Mouse (Mus musculus) MEL (cell line): ENCODE data around the gene Gm45808. TPM values are rescaled to one million over a fixed set of nuclear protein-coding genes. Genes with fewer than 3 reads are reported as not detected.

Source experiments
- DNase-seq: peaks from one replicate; pipeline ENCODE4 v3.0.0; 2011; ENCODE audit warnings: low read depth, low spot score
- H3K27ac ChIP-seq: 2 replicates; pipeline ENCODE4 v1.5.1; 2012; ENCODE audit warnings: low read depth, mild to moderate bottlenecking, control low read depth, low read length, moderate library complexity; ENCODE audit not compliant: control insufficient read depth
- H3K27me3 ChIP-seq, 2 experiments: fragments of 150-350 bp in 1 of 2; sonication (generic) in 1 of 2; 2 replicates each; pipeline ENCODE4 v1.6.1; 2012; ENCODE audit warnings: low read length in 2 of 2, mild to moderate bottlenecking in 2 of 2, improper control_type of control experiment in 1 of 2, moderate library complexity in 1 of 2; ENCODE audit not compliant: insufficient read depth in 2 of 2, control insufficient read depth in 1 of 2
- H3K36me3 ChIP-seq, 2 experiments: 2 replicates each; pipeline ENCODE4 v1.6.1; 2012 to 2014; ENCODE audit warnings: low read length in 2 of 2, improper control_type of control experiment in 1 of 2, inconsistent platforms in 1 of 2, mild to moderate bottlenecking in 1 of 2; ENCODE audit not compliant: insufficient read depth in 2 of 2, control insufficient read depth in 1 of 2
- H3K4me1 ChIP-seq, 2 experiments: fragments of 150-350 bp in 1 of 2; sonication (generic) in 1 of 2; 2 replicates each; pipeline ENCODE4 v1.6.1; 2012; ENCODE audit warnings: low read length in 2 of 2, improper control_type of control experiment in 1 of 2, mild to moderate bottlenecking in 1 of 2; ENCODE audit not compliant: insufficient read depth in 2 of 2, control insufficient read depth in 1 of 2
- H3K4me3 ChIP-seq, 2 experiments: fragments of 150-350 bp in 1 of 2; sonication (generic) in 1 of 2; 2 replicates each; pipeline ENCODE4 v1.5.1; 2012; ENCODE audit warnings: low read depth in 2 of 2, low read length in 2 of 2, mild to moderate bottlenecking in 2 of 2, moderate library complexity in 2 of 2, control low read depth in 1 of 2, improper control_type of control experiment in 1 of 2; ENCODE audit not compliant: control insufficient read depth in 1 of 2, insufficient read depth in 1 of 2
- H3K79me2 ChIP-seq: 2 replicates; pipeline ENCODE4 v1.6.1; 2012; ENCODE audit warnings: mild to moderate bottlenecking, low read length, moderate library complexity; ENCODE audit not compliant: control insufficient read depth, poor library complexity, insufficient read depth
- H3K9ac ChIP-seq: 2 replicates; pipeline ENCODE4 v1.6.1; 2012; ENCODE audit warnings: low read depth, mild to moderate bottlenecking, control low read depth, low read length, moderate library complexity; ENCODE audit not compliant: control insufficient read depth, poor library complexity, severe bottlenecking
- H3K9me3 ChIP-seq: fragments of 150-350 bp; sonication (generic); replicated peaks from 2 replicates; pipeline ENCODE4 v1.6.1; 2012; ENCODE audit warnings: mild to moderate bottlenecking, low read length, improper control_type of control experiment, moderate library complexity; ENCODE audit not compliant: insufficient read depth
- BHLHE40 ChIP-seq: IDR thresholded peaks from 2 replicates; pipeline ENCODE4 v1.6.1; 2012; ENCODE audit warnings: low read depth, mild to moderate bottlenecking, inconsistent platforms, low read length, improper control_type of control experiment, borderline replicate concordance
- CHD1 ChIP-seq: IDR thresholded peaks from 2 replicates; pipeline ENCODE4 v1.6.1; 2012; ENCODE audit warnings: low read depth, mild to moderate bottlenecking, inconsistent platforms, low read length, improper control_type of control experiment
- CHD2 ChIP-seq: IDR thresholded peaks from 2 replicates; pipeline ENCODE4 v1.6.1; 2011; ENCODE audit warnings: low read length, improper control_type of control experiment
- CTCF ChIP-seq, 3 experiments: IDR thresholded peaks in 2 of 3; conservative IDR thresholded peaks in 1 of 3; 2 replicates each; pipeline ENCODE4 v1.5.1; 2011 to 2012; ENCODE audit warnings: low read length in 3 of 3, low read depth in 2 of 3, mild to moderate bottlenecking in 2 of 3, improper control_type of control experiment in 1 of 3, inconsistent platforms in 1 of 3, mixed read lengths in 1 of 3, moderate library complexity in 1 of 3; ENCODE audit not compliant: control insufficient read depth in 1 of 3, insufficient read depth in 1 of 3, poor library complexity in 1 of 3, severe bottlenecking in 1 of 3
- E2F4 ChIP-seq: IDR thresholded peaks from 2 replicates; pipeline ENCODE4 v1.6.1; 2011; ENCODE audit warnings: low read depth, low read length, improper control_type of control experiment, borderline replicate concordance
- ELF1 ChIP-seq: IDR thresholded peaks from 2 replicates; pipeline ENCODE4 v1.6.1; 2014; ENCODE audit warnings: low read depth, mild to moderate bottlenecking, inconsistent platforms, low read length, improper control_type of control experiment, moderate library complexity
- EP300 ChIP-seq, 2 experiments: IDR thresholded peaks; 2 replicates each; pipeline ENCODE4 v1.6.1; 2011; ENCODE audit warnings: improper control_type of control experiment in 2 of 2, low read length in 2 of 2, low read depth in 1 of 2, mild to moderate bottlenecking in 1 of 2
- ETS1 ChIP-seq: IDR thresholded peaks from 2 replicates; pipeline ENCODE4 v1.6.1; 2012; ENCODE audit warnings: low read depth, mild to moderate bottlenecking, inconsistent platforms, low read length, improper control_type of control experiment, moderate library complexity
- GABPA ChIP-seq: IDR thresholded peaks from 2 replicates; pipeline ENCODE4 v1.6.1; 2012; ENCODE audit warnings: low read depth, mild to moderate bottlenecking, inconsistent platforms, low read length, improper control_type of control experiment, moderate library complexity
- GATA1 ChIP-seq: IDR thresholded peaks from 2 replicates; pipeline ENCODE4 v1.6.1; 2011; ENCODE audit warnings: low read depth, low read length, improper control_type of control experiment
- HCFC1 ChIP-seq: IDR thresholded peaks from 2 replicates; pipeline ENCODE4 v1.6.1; 2012; ENCODE audit warnings: low read depth, mild to moderate bottlenecking, inconsistent platforms, low read length, improper control_type of control experiment, moderate library complexity
- JUND ChIP-seq: IDR thresholded peaks from 2 replicates; pipeline ENCODE4 v1.6.1; 2011; ENCODE audit warnings: low read depth, mild to moderate bottlenecking, improper control_type of control experiment, low read length
- KAT2A ChIP-seq: conservative IDR thresholded peaks from 2 replicates; pipeline ENCODE4 v1.6.1; 2012; ENCODE audit warnings: low read depth, low read length, improper control_type of control experiment, inconsistent platforms
- MAFK ChIP-seq: IDR thresholded peaks from 2 replicates; pipeline ENCODE4 v1.6.1; 2011; ENCODE audit warnings: low read depth, mild to moderate bottlenecking, low read length, improper control_type of control experiment, borderline replicate concordance
- MAX ChIP-seq: IDR thresholded peaks from 2 replicates; pipeline ENCODE4 v1.6.1; 2011; ENCODE audit warnings: low read length, improper control_type of control experiment
- MAZ ChIP-seq: IDR thresholded peaks from 2 replicates; pipeline ENCODE4 v1.6.1; 2012; ENCODE audit warnings: low read depth, mild to moderate bottlenecking, inconsistent platforms, low read length, improper control_type of control experiment
- MEF2A ChIP-seq: IDR thresholded peaks from 2 replicates; pipeline ENCODE4 v1.6.1; 2014; ENCODE audit warnings: low read depth, mild to moderate bottlenecking, inconsistent platforms, low read length, improper control_type of control experiment; ENCODE audit not compliant: poor library complexity, insufficient replicate concordance, severe bottlenecking; ENCODE audit errors: extremely low read depth
- MXI1 ChIP-seq: IDR thresholded peaks from 2 replicates; pipeline ENCODE4 v1.6.1; 2011; ENCODE audit warnings: mild to moderate bottlenecking, low read depth, low read length, improper control_type of control experiment
- MYB ChIP-seq: IDR thresholded peaks from 2 replicates; pipeline ENCODE4 v1.6.1; 2011; ENCODE audit warnings: mild to moderate bottlenecking, low read depth, low read length, improper control_type of control experiment
- MYC ChIP-seq: IDR thresholded peaks from 2 replicates; pipeline ENCODE4 v1.6.1; 2011; ENCODE audit warnings: low read depth, mild to moderate bottlenecking, low read length, improper control_type of control experiment, moderate library complexity
- NELFE ChIP-seq: IDR thresholded peaks from 2 replicates; pipeline ENCODE4 v1.6.1; 2011; ENCODE audit warnings: low read depth, low read length, improper control_type of control experiment
- NRF1 ChIP-seq: IDR thresholded peaks from 2 replicates; pipeline ENCODE4 v1.6.1; 2014; ENCODE audit warnings: low read depth, mild to moderate bottlenecking, inconsistent platforms, low read length, improper control_type of control experiment, moderate library complexity; ENCODE audit not compliant: poor library complexity, insufficient read depth, severe bottlenecking
- POLR2A ChIP-seq, 2 experiments: IDR thresholded peaks; 2 replicates each; pipeline ENCODE4 v1.6.1; 2011 to 2012; ENCODE audit warnings: low read length in 2 of 2, mild to moderate bottlenecking in 2 of 2, control low read depth in 1 of 2, improper control_type of control experiment in 1 of 2, low read depth in 1 of 2, moderate library complexity in 1 of 2; ENCODE audit not compliant: control insufficient read depth in 1 of 2, insufficient read depth in 1 of 2, poor library complexity in 1 of 2
- POLR2AphosphoS2 ChIP-seq: IDR thresholded peaks from 2 replicates; pipeline ENCODE4 v1.6.1; 2011; ENCODE audit warnings: low read length, improper control_type of control experiment
- POLR2AphosphoS5 ChIP-seq: IDR thresholded peaks from 2 replicates; pipeline ENCODE4 v1.6.1; 2012; ENCODE audit warnings: low read depth, borderline replicate concordance, mild to moderate bottlenecking, inconsistent platforms, low read length, moderate library complexity, mixed read lengths
- RAD21 ChIP-seq: IDR thresholded peaks from 2 replicates; pipeline ENCODE4 v1.6.1; 2011; ENCODE audit warnings: mild to moderate bottlenecking, low read depth, low read length, improper control_type of control experiment
- RCOR1 ChIP-seq: IDR thresholded peaks from 2 replicates; pipeline ENCODE4 v1.6.1; 2012; ENCODE audit warnings: low read depth, mild to moderate bottlenecking, inconsistent platforms, low read length, improper control_type of control experiment
- SIN3A ChIP-seq: IDR thresholded peaks from 2 replicates; pipeline ENCODE4 v1.6.1; 2012; ENCODE audit warnings: low read length, improper control_type of control experiment, inconsistent platforms
- SMC3 ChIP-seq: IDR thresholded peaks from 2 replicates; pipeline ENCODE4 v1.6.1; 2011; ENCODE audit warnings: low read depth, low read length, improper control_type of control experiment
- TAL1 ChIP-seq: IDR thresholded peaks from 2 replicates; pipeline ENCODE4 v1.6.1; 2012; ENCODE audit warnings: mild to moderate bottlenecking, inconsistent platforms, low read length, moderate library complexity, mixed read lengths
- TBP ChIP-seq: IDR thresholded peaks from 2 replicates; pipeline ENCODE4 v1.8.0; 2011; ENCODE audit warnings: low read depth, low read length, improper control_type of control experiment
- TCF12 ChIP-seq: IDR thresholded peaks from 2 replicates; pipeline ENCODE4 v1.6.1; 2014; ENCODE audit warnings: low read depth, mild to moderate bottlenecking, inconsistent platforms, low read length, improper control_type of control experiment, moderate library complexity
- UBTF ChIP-seq: IDR thresholded peaks from 2 replicates; pipeline ENCODE4 v1.6.1; 2012; ENCODE audit warnings: low read depth, mild to moderate bottlenecking, inconsistent platforms, low read length, improper control_type of control experiment, moderate library complexity, borderline replicate concordance; ENCODE audit not compliant: insufficient read depth
- USF1 ChIP-seq: IDR thresholded peaks from 2 replicates; pipeline ENCODE4 v1.6.1; 2014; ENCODE audit warnings: low read depth, mild to moderate bottlenecking, inconsistent platforms, low read length, improper control_type of control experiment, moderate library complexity
- USF2 ChIP-seq, 2 experiments: IDR thresholded peaks; 2 replicates each; pipeline ENCODE4 v1.6.1; 2011 to 2012; ENCODE audit warnings: improper control_type of control experiment in 2 of 2, low read length in 2 of 2, borderline replicate concordance in 1 of 2, inconsistent platforms in 1 of 2, low read depth in 1 of 2, mild to moderate bottlenecking in 1 of 2; ENCODE audit not compliant: insufficient read depth in 1 of 2
- ZKSCAN1 ChIP-seq: IDR thresholded peaks from 2 replicates; pipeline ENCODE4 v1.6.1; 2012; ENCODE audit warnings: low read depth, mild to moderate bottlenecking, inconsistent platforms, low read length, improper control_type of control experiment, moderate library complexity
- ZMIZ1 ChIP-seq: IDR thresholded peaks from 2 replicates; pipeline ENCODE4 v1.6.1; 2012; ENCODE audit warnings: low read depth, mild to moderate bottlenecking, inconsistent platforms, low read length, improper control_type of control experiment, moderate library complexity
- ZNF384 ChIP-seq: IDR thresholded peaks from 2 replicates; pipeline ENCODE4 v1.6.1; 2012; ENCODE audit warnings: low read depth, mild to moderate bottlenecking, inconsistent platforms, low read length, improper control_type of control experiment
- polyA plus RNA-seq, 2 experiments: library from polyadenylated mRNA; stranded (reverse) in 1 of 2; unstranded in 1 of 2; fragments of >175 nt in 1 of 2; fragments of >200 nt in 1 of 2; gene quantifications; 2 replicates each; pipeline versions ENCODE4 v1.2.1 to v1.2.4; 2012; ENCODE audit warnings: low replicate concordance in 2 of 2, low read depth in 1 of 2; ENCODE audit not compliant: insufficient read length in 2 of 2, insufficient read depth in 1 of 2, missing spikeins in 1 of 2
- total RNA-seq: library from RNA; depleted of rRNA; stranded (reverse); fragments of 300-350 nt; gene quantifications from 2 replicates; pipeline ENCODE4 v1.2.3, GENCODE M21; 2012

Gene Gm45808
- total and polyA plus RNA-seq, 3 experiments, result not detected

- Histone ChIP-seq H3K4me1 (peaks cover 3 to 31% of the 10 kb centered on the region in 2 experiments), H3K27me3 (no peaks in the 10 kb centered on the region), H3K4me3 (no peak overlapping the region), H3K9me3 (no peaks in the 10 kb centered on the region), H3K79me2 (peaks cover 10% of the 10 kb centered on the region), H3K27ac (no peak overlapping the region), H3K9ac (peak overlapping the region; percentile 31), H3K36me3 (peaks cover 0 to 16% of the 10 kb centered on the region in 2 experiments; a peak in 2 of 4 replicates)
- peak; percentile 89 for DNase-seq
- TF ChIP-seq CTCF (IDR thresholded peaks at IDR 0.05 in 2 of 3, conservative IDR thresholded peaks at IDR 0.05 in 1 of 3; ENCODE audit: control insufficient read depth in 1 of 3, insufficient read depth in 1 of 3, low read depth in 2 of 3, low read length in 3 of 3, poor library complexity in 1 of 3, severe bottlenecking in 1 of 3) (peak; percentile 46 to 90 (median 82)), UBTF (no peak), TCF12 (no peak), MAFK (no peak), NELFE (no peak), ZNF384 (peak; percentile 52; the same call in 1 of the 2 replicates), POLR2A (IDR thresholded peaks at IDR 0.05; ENCODE audit: control insufficient read depth in 1 of 2, insufficient read depth in 1 of 2, low read depth in 1 of 2, low read length in 2 of 2, poor library complexity in 1 of 2) (no peak), KAT2A (no peak), E2F4 (no peak), RCOR1 (no peak), RAD21 (peak; percentile 86), NRF1 (no peak), TBP (no peak), GABPA (no peak), ZKSCAN1 (no peak), JUND (no peak), GATA1 (no peak), USF2 (IDR thresholded peaks at IDR 0.05; ENCODE audit: borderline replicate concordance in 1 of 2, insufficient read depth in 1 of 2, low read depth in 1 of 2, low read length in 2 of 2) (no peak), ELF1 (no peak), HCFC1 (peak; percentile 68), POLR2AphosphoS5 (no peak), SMC3 (peak; percentile 82), CHD1 (no peak), TAL1 (no peak), MAX (no peak), CHD2 (no peak), BHLHE40 (0 out of 2 replicates have a peak, but pooled peaks have one; percentile 26), ZMIZ1 (no peak), MAZ (no peak), MYC (peak; percentile 63; the same call in 1 of the 2 replicates), MYB (no peak), ETS1 (0 out of 2 replicates have a peak, but pooled peaks have one; percentile 10), USF1 (no peak), SIN3A (peak; percentile 82), MXI1 (peak; percentile 55; the same call in 1 of the 2 replicates), POLR2AphosphoS2 (no peak), EP300 (IDR thresholded peaks at IDR 0.05; ENCODE audit: low read depth in 1 of 2, low read length in 2 of 2) (no peak), MEF2A (no peak)
Observed at GRCm38 (mm10) chr7:45470869-45471268, 15.7 kb downstream of the Gm45808 start.
